Mouse (Mus musculus): ENCODE measurements at regions not wholly inside any gene's neighbourhood (a gene's known extent, or its start where the extent isn't known, plus 50 kb on each side); places are given as distances from the start of the nearest gene placed in this dataset.

DNA sequence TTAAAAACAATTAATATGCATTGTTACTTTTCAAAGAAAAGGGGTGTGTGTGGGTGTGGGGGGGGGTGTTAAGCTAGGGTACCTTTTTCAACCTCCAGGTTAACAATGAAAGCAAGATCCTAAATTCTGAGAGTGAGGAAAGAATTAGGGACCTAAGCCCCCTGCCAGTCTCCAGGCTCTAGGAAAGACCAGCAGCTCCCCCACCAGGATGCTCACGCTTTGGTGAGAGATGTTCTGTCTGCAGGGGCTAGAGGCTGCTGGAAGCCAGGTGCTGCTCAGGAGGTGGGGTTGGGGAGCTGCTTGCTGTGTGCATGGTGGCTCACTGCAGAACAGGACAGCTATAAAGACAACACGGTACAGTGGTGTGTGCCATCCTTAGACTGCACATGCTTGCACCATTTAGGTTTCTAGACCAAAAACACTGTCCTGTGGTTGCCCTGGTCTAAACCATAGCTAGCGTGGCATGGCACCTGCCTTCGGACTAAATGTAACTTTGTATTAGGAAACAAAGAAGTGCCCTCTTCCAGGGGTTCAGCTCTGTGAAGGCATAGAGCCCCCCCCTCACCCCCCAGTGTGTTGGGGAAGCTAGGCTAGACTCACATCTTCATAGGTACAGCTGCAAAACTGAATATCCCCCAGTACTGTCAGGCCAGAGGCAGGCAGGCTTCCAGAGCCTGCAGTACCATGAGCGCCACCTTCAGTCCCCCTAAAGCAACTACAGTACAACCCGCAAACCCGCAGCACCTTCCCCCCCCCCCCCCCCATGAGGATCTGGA is 70.7 kb upstream of the Ppp2r5c start:
- peak; percentile 38 to 66 (median 57) for TF ChIP-seq CTCF (IDR thresholded peaks at IDR 0.05 in 2 of 3, conservative IDR thresholded peaks at IDR 0.05 in 1 of 3; ENCODE audit: control insufficient read depth in 1 of 3, insufficient read depth in 1 of 3, low read depth in 2 of 3, low read length in 3 of 3, poor library complexity in 1 of 3, severe bottlenecking in 1 of 3)
- no peak for TF ChIP-seq POLR2A (IDR thresholded peaks at IDR 0.05; ENCODE audit: control insufficient read depth in 1 of 2, insufficient read depth in 1 of 2, low read depth in 1 of 2, low read length in 2 of 2, poor library complexity in 1 of 2)
- no peak for TF ChIP-seq NRF1 (IDR thresholded peaks at IDR 0.05; ENCODE audit: insufficient read depth, low read depth, low read length, poor library complexity, severe bottlenecking)
- no peak for TF ChIP-seq E2F4 (IDR thresholded peaks at IDR 0.05; ENCODE audit: borderline replicate concordance, low read depth, low read length)
- no peak for TF ChIP-seq JUND (IDR thresholded peaks at IDR 0.05; ENCODE audit: low read depth, low read length)
- TF ChIP-seq MAFK (IDR thresholded peaks at IDR 0.05; ENCODE audit: borderline replicate concordance, low read depth, low read length), result no peak
- TF ChIP-seq GATA1 (IDR thresholded peaks at IDR 0.05; ENCODE audit: low read depth, low read length), result no peak
- TF ChIP-seq BHLHE40 (IDR thresholded peaks at IDR 0.05; ENCODE audit: borderline replicate concordance, low read depth, low read length), result no peak
- TF ChIP-seq RCOR1 (IDR thresholded peaks at IDR 0.05; ENCODE audit: low read depth, low read length), result no peak
- TF ChIP-seq MXI1 (IDR thresholded peaks at IDR 0.05; ENCODE audit: low read depth, low read length), result no peak
- no peak for TF ChIP-seq POLR2AphosphoS2 (IDR thresholded peaks at IDR 0.05; ENCODE audit: low read length)
- TF ChIP-seq SMC3 (IDR thresholded peaks at IDR 0.05; ENCODE audit: low read depth, low read length), result peak; percentile 27; the same call in 1 of the 2 replicates
- no peak for TF ChIP-seq MYB (IDR thresholded peaks at IDR 0.05; ENCODE audit: low read depth, low read length)
